Mouse (Mus musculus) liver, embryonic 16.5 days (tissue): ENCODE data around the gene Lgmn. TPM values are rescaled to one million over a fixed set of nuclear protein-coding genes. Genes with fewer than 3 reads are reported as not detected.

Source experiments
- ATAC-seq: fragments of 200-750 bp; cut with Nextera tagmentation; 2 replicates; pipeline ENCODE4 v1.8.0; 2017; ENCODE audit warnings: low read depth, mild to moderate bottlenecking, moderate number of reproducible peaks, moderate library complexity
- H3K27ac ChIP-seq: fragments of 300-500 bp; sonication (generic); 2 replicates; pipeline ENCODE4 v1.5.1; 2014; ENCODE audit warnings: mild to moderate bottlenecking, low read length
- H3K27me3 ChIP-seq: fragments of 300-500 bp; sonication (generic); 2 replicates; pipeline ENCODE4 v1.6.1; 2014; ENCODE audit warnings: low read depth, low read length, mixed read lengths; ENCODE audit not compliant: control insufficient read depth, insufficient read depth
- H3K36me3 ChIP-seq: fragments of 300-500 bp; sonication (generic); 2 replicates; pipeline ENCODE4 v1.6.1; 2014; ENCODE audit warnings: mild to moderate bottlenecking; ENCODE audit not compliant: control insufficient read depth, insufficient read depth
- H3K4me1 ChIP-seq: fragments of 300-500 bp; sonication (generic); 2 replicates; pipeline ENCODE4 v1.6.1; 2014; ENCODE audit warnings: low read depth, low read length, mixed read lengths; ENCODE audit not compliant: control insufficient read depth
- H3K4me2 ChIP-seq: fragments of 300-500 bp; sonication (generic); 2 replicates; pipeline ENCODE4 v1.6.1; 2014; ENCODE audit warnings: low read depth, low read length, mixed read lengths
- H3K4me3 ChIP-seq: fragments of 300-500 bp; sonication (generic); 2 replicates; pipeline ENCODE4 v1.5.1; 2014; ENCODE audit warnings: low read depth, mild to moderate bottlenecking, low read length
- H3K9ac ChIP-seq: fragments of 300-500 bp; sonication (generic); 2 replicates; pipeline ENCODE4 v1.6.1; 2014; ENCODE audit warnings: low read depth, low read length
- H3K9me3 ChIP-seq: fragments of 300-500 bp; sonication (generic); replicated peaks from 2 replicates; pipeline ENCODE4 v1.6.1; 2016; ENCODE audit warnings: low read length; ENCODE audit not compliant: control insufficient read depth
- WGBS: fragments of 180-500 bp; shearing (Covaris S2); extraction: QIAGEN DNeasy Blood & Tissue Kit; methylation state at CpG from one replicate; pipeline ENCODE4 v1.1.7; 2014; ENCODE audit not compliant: insufficient replicate concordance; 5-methylcytosine and 5-hydroxymethylcytosine counted together
- polyA plus RNA-seq: library from polyadenylated mRNA; unstranded; fragments of >200 nt; fragmentation: Nextera tagmentation; extraction: Ambion mirVana; gene quantifications from 2 replicates; pipeline ENCODE4 v1.2.1, GENCODE M21; 2015

Gene Lgmn
- polyA plus RNA-seq, 1 experiment from 2014 or later, result 85.1 TPM

- no peak for ATAC-seq
- Histone ChIP-seq H3K36me3 (no peaks in the 10 kb centered on the region), H3K27me3 (no peaks in the 10 kb centered on the region), H3K9me3 (no peaks in the 10 kb centered on the region), H3K9ac (no peak overlapping the region), H3K27ac (no peak overlapping the region), H3K4me2 (no peak overlapping the region), H3K4me1 (no peaks in the 10 kb centered on the region), H3K4me3 (no peak overlapping the region)
- 30% methylated on average over 7 of the region's 7 CpGs for WGBS
Observed at GRCm38 (mm10) chr12:102456467-102457193, 17.0 kb upstream of the Lgmn start.

- WGBS, result 50% methylated on average over 6 of the region's 6 CpGs
- Histone ChIP-seq H3K4me3 (no peak overlapping the region), H3K4me2 (no peak overlapping the region), H3K27me3 (no peaks in the 10 kb centered on the region), H3K27ac (no peak overlapping the region), H3K9ac (no peak overlapping the region), H3K4me1 (no peaks in the 10 kb centered on the region; the same call in 1 of the 2 replicates), H3K9me3 (no peaks in the 10 kb centered on the region), H3K36me3 (no peaks in the 10 kb centered on the region)
- ATAC-seq, result peak; percentile 45
Observed at GRCm38 (mm10) chr12:102453581-102453980, 14.0 kb upstream of the Lgmn start.

DNA sequence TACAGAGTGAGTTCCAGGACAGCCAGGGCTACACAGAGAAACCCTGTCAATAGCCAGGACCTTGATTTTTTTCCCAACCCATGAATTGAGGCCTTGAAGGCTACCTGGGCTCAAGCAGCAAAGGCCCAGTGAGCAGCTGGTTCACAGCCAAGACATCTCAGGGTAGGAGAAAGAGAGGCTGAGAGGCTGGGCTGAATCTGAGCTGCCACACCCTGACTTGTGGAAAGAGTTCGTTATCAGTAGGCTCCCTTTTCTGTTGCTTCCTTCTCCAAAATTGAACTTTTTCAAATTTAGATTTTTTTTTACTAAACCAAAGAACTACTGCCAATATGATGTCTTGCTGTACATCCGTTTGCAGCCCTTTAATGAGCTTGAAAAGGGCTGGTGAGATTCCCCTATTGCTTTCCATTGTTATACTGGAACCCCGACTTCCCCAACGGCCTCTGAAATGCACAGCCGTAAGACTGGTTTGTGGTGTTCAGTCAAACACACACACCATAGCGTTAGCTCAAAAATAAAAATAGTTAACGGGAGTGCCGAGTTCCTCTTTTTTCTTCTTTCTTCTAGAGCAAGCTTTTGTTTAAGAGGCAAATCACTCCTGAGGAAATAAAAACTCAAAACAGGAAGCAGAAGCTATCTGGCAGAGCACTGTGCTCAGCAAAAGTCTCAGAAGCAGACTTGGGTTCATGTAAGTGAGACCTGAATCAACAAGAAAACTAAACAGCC is 11.7 kb upstream of the Lgmn start:
- H3K27ac ChIP-seq, result peak overlapping the region; percentile 78
- H3K27me3 ChIP-seq, result no peaks in the 10 kb centered on the region
- no peak overlapping the region for H3K4me2 ChIP-seq
- H3K4me3 ChIP-seq, result no peak overlapping the region
- WGBS, result 10% methylated on average over 8 of the region's 8 CpGs
- ATAC-seq, result peak; percentile 42; the same call in 1 of the 2 replicates
- no peaks in the 10 kb centered on the region for H3K9me3 ChIP-seq
- H3K36me3 ChIP-seq, result no peaks in the 10 kb centered on the region
- no peaks in the 10 kb centered on the region; the same call in 1 of the 2 replicates for H3K4me1 ChIP-seq
- no peak overlapping the region for H3K9ac ChIP-seq

GRCm38 (mm10) chr12:102450437-102450836 is 10.8 kb upstream of the Lgmn start:
- ATAC-seq, result no peak
- WGBS, result 50% methylated on average over 10 of the region's 10 CpGs
- Histone ChIP-seq H3K4me2 (no peak overlapping the region), H3K36me3 (no peaks in the 10 kb centered on the region), H3K4me3 (no peak overlapping the region), H3K4me1 (no peaks in the 10 kb centered on the region; the same call in 1 of the 2 replicates), H3K27me3 (no peaks in the 10 kb centered on the region), H3K9me3 (no peaks in the 10 kb centered on the region), H3K9ac (no peak overlapping the region), H3K27ac (peak overlapping the region; percentile 78; the same call in 1 of the 2 replicates)

DNA sequence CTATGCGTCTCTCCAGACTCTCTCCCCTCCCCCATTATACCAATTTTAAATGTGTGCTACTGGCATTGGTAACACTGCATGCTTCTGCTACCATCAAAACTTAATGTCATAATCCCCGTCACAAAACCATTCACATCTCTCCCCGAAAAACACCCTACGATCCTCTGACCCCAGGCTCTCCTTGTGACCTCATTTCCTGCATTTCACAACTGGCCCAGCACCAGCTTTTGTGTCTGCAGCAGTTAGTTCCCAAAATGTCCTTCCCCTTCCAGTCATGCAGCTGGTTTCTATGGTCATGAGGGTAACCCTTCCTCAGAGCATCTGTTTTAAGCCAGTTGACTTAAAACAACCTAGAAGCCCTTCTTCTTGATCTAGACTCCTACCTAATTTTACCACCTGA is 5.8 kb upstream of the Lgmn start:
- 33% methylated on average over 4 of the region's 4 CpGs for WGBS

GRCm38 (mm10) chr12:102443676-102444075 is 4.1 kb upstream of the Lgmn start:
- H3K9ac ChIP-seq, result no peak overlapping the region
- H3K36me3 ChIP-seq, result no peaks in the 10 kb centered on the region
- H3K4me1 ChIP-seq, result peaks cover 10% of the 10 kb centered on the region
- H3K4me2 ChIP-seq, result no peak overlapping the region
- ATAC-seq, result no peak
- no peak overlapping the region for H3K4me3 ChIP-seq
- WGBS, result 17% methylated on average over 5 of the region's 5 CpGs
- no peaks in the 10 kb centered on the region for H3K27me3 ChIP-seq
- no peak overlapping the region for H3K27ac ChIP-seq
- H3K9me3 ChIP-seq, result no peaks in the 10 kb centered on the region

More for the DNA sequence above, 5.8 kb upstream of the Lgmn start:
- Histone ChIP-seq H3K4me3 (no peak overlapping the region), H3K9me3 (no peaks in the 10 kb centered on the region), H3K4me1 (no peaks in the 10 kb centered on the region; the same call in 1 of the 2 replicates), H3K27ac (no peak overlapping the region), H3K36me3 (no peaks in the 10 kb centered on the region), H3K9ac (no peak overlapping the region), H3K27me3 (no peaks in the 10 kb centered on the region), H3K4me2 (no peak overlapping the region)
- 0 out of 2 replicates have a peak, but pooled peaks have one; percentile 27 for ATAC-seq

- H3K4me1 ChIP-seq, result peaks cover 10% of the 10 kb centered on the region
- H3K4me3 ChIP-seq, result no peak overlapping the region
- no peak overlapping the region for H3K9ac ChIP-seq
- no peak for ATAC-seq
- no peaks in the 10 kb centered on the region for H3K36me3 ChIP-seq
- no peaks in the 10 kb centered on the region for H3K27me3 ChIP-seq
- 78% methylated on average over 15 of the region's 15 CpGs for WGBS
- no peak overlapping the region for H3K27ac ChIP-seq
- no peak overlapping the region for H3K4me2 ChIP-seq
- H3K9me3 ChIP-seq, result no peaks in the 10 kb centered on the region
Observed at GRCm38 (mm10) chr12:102442639-102443038, 3.0 kb upstream of the Lgmn start.

DNA sequence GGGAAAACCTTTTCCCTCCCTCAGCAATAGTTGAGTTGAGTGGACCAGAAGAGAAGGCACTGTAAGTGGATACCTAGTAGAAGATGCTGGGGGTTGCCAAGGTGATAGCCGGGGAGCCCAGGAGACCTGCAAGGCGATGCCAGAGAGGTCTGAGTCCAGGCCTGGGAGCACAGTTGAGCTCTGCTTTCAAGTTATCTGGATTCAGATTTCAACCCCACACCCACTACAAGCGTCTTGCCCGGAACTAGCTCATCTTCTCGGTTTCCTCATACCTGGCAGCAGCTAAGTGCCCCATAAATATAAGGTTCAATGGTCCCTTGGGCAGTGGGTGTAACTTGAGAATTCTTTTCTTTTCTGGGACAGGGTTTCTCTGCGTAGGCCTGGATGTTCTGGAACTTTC is 1.5 kb upstream of the Lgmn start:
- Histone ChIP-seq H3K9ac (no peak overlapping the region), H3K4me1 (peaks cover 10% of the 10 kb centered on the region), H3K4me2 (no peak overlapping the region), H3K4me3 (no peak overlapping the region), H3K9me3 (no peaks in the 10 kb centered on the region), H3K27ac (no peak overlapping the region), H3K27me3 (no peaks in the 10 kb centered on the region), H3K36me3 (no peaks in the 10 kb centered on the region)
- 84% methylated on average over 6 of the region's 6 CpGs for WGBS
- no peak for ATAC-seq

DNA sequence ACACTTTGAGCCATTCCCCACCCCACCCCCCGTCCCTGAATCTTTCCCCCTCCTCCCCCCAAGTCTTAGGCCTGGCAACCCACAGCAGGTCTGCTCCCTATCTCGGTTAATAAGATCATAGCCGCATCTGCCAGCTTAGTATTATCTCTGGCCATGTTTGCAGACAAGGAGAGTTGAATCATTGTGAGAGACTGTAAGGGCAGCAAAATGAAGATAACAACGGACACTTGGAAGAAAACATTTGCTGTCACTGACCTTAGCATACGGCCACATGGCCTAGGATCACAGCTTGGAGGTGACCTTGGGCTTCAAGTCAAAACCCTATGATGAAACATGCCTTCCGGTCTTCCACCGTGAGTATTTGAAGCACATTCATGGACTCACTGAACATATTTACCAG is 938 bp upstream of the Lgmn start:
- Histone ChIP-seq H3K36me3 (no peaks in the 10 kb centered on the region), H3K27me3 (no peaks in the 10 kb centered on the region), H3K27ac (no peak overlapping the region), H3K9me3 (no peaks in the 10 kb centered on the region), H3K4me1 (peaks cover 10% of the 10 kb centered on the region), H3K4me2 (no peak overlapping the region), H3K4me3 (no peak overlapping the region), H3K9ac (no peak overlapping the region)
- 42% methylated on average over 7 of the region's 7 CpGs for WGBS
- ATAC-seq, result no peak
